Comparison of ENCODE assay signal across 7 mouse cellular contexts in genomic region chr12:52005877-52006632, GRCm38 (mm10). TPM values are rescaled to one million over a fixed set of nuclear protein-coding genes. Genes with fewer than 3 reads are reported as not detected.
DNase-seq lines count a peak whose midpoint lies in the region; ATAC-seq lines count a peak whose summit lies in the region.

TSS of gene Dtd2 (minus strand) at chr12:52006501.

- WGBS in embryonic facial prominence, embryonic 10.5 days, result 3% methylated on average over 46 of the region's 46 CpGs
- WGBS in limb, embryonic 11.5 days, result 2% methylated on average over 46 of the region's 46 CpGs
- WGBS in midbrain, embryonic 14.5 days, result 2% methylated on average over 46 of the region's 46 CpGs

- ATAC-seq in limb, embryonic 11.5 days (ENCODE audit: insufficient number of reproducible peaks, low FRiP score, low TSS enrichment, low read depth), result peak; percentile 93
- ATAC-seq in midbrain, embryonic 14.5 days (ENCODE audit: low FRiP score, low TSS enrichment), result peak; percentile 96

- H3K9me3 ChIP-seq in embryonic facial prominence, embryonic 10.5 days, result no peaks in the 10 kb centered on the region
- H3K9me3 ChIP-seq in limb, embryonic 11.5 days (ENCODE audit: control insufficient read depth, low read length), result no peaks in the 10 kb centered on the region
- H3K9me3 ChIP-seq in midbrain, embryonic 14.5 days (ENCODE audit: control insufficient read depth, low read length), result no peaks in the 10 kb centered on the region

- H3K4me2 ChIP-seq in limb, embryonic 11.5 days (ENCODE audit: low read depth, severe bottlenecking), result peak within 1 kb of the TSS; percentile 68
- peak within 1 kb of the TSS; percentile 70 for H3K4me2 ChIP-seq in midbrain, embryonic 14.5 days (ENCODE audit: low read length)

- peaks cover 9% of the 10 kb centered on the region; the same call in 1 of the 2 replicates for H3K36me3 ChIP-seq in embryonic facial prominence, embryonic 10.5 days (replicated peaks)
- no peaks in the 10 kb centered on the region for H3K36me3 ChIP-seq in limb, embryonic 11.5 days (ENCODE audit: control insufficient read depth, insufficient read depth, low read length)
- no peaks in the 10 kb centered on the region for H3K36me3 ChIP-seq in midbrain, embryonic 14.5 days (ENCODE audit: control insufficient read depth, insufficient read depth, low read length)

- H3K4me1 ChIP-seq in embryonic facial prominence, embryonic 10.5 days, result peaks cover 13% of the 10 kb centered on the region; the same call in 1 of the 2 replicates
- no peaks in the 10 kb centered on the region for H3K4me1 ChIP-seq in limb, embryonic 11.5 days (ENCODE audit: control insufficient read depth, insufficient read depth, low read length)
- no peaks in the 10 kb centered on the region for H3K4me1 ChIP-seq in midbrain, embryonic 14.5 days (ENCODE audit: control insufficient read depth, insufficient read depth, low read length)

- peak within 1 kb of the TSS; percentile 70 for H3K9ac ChIP-seq in limb, embryonic 11.5 days (ENCODE audit: low read length)
- peak within 1 kb of the TSS; percentile 65 for H3K9ac ChIP-seq in midbrain, embryonic 14.5 days (replicated peaks; ENCODE audit: low read length)

- DNase-seq in adrenal gland, postnatal 10 days, result peak; percentile 97
- peak; percentile 96 for DNase-seq in embryonic facial prominence, embryonic 10.5 days (ENCODE audit: low spot score)
- DNase-seq in heart, adult 11 months, result peak; percentile 99
- peak; percentile 90 for DNase-seq in kidney, adult 18-20 months
- DNase-seq in limb, embryonic 11.5 days (ENCODE audit: low spot score), result peak; percentile 96
- DNase-seq in midbrain, embryonic 14.5 days, result peak; percentile 97
- DNase-seq in spleen, adult 18-20 months, result peak; percentile 85 to 93

- peak within 1 kb of the TSS; percentile 90 for H3K27ac ChIP-seq in embryonic facial prominence, embryonic 10.5 days (replicated peaks)
- H3K27ac ChIP-seq in limb, embryonic 11.5 days (replicated peaks; ENCODE audit: low read depth, low read length), result no peak within 1 kb of the TSS
- H3K27ac ChIP-seq in midbrain, embryonic 14.5 days (replicated peaks; ENCODE audit: low read depth, low read length), result peak within 1 kb of the TSS; percentile 68

- H3K27me3 ChIP-seq in embryonic facial prominence, embryonic 10.5 days (replicated peaks; ENCODE audit: low read depth, poor library complexity, severe bottlenecking), result no peaks in the 10 kb centered on the region
- H3K27me3 ChIP-seq in limb, embryonic 11.5 days (ENCODE audit: control insufficient read depth, insufficient read depth, low read length), result no peaks in the 10 kb centered on the region
- no peaks in the 10 kb centered on the region for H3K27me3 ChIP-seq in midbrain, embryonic 14.5 days (ENCODE audit: control insufficient read depth, insufficient read depth, low read length)

- H3K4me3 ChIP-seq in embryonic facial prominence, embryonic 10.5 days, result peak within 1 kb of the TSS; percentile 83
- H3K4me3 ChIP-seq in limb, embryonic 11.5 days (ENCODE audit: low read depth, low read length), result peak within 1 kb of the TSS; percentile 71
- H3K4me3 ChIP-seq in midbrain, embryonic 14.5 days (replicated peaks; ENCODE audit: low read depth, low read length), result peak within 1 kb of the TSS; percentile 67

RNA-seq across cellular contexts. Expression of gene Dtd2, which starts in this region (rescaled TPM):
- total RNA-seq in adrenal gland, postnatal 10 days (2021), result 10 to 100 TPM; 16.7 to 21.1 TPM
- polyA plus RNA-seq in embryonic facial prominence, embryonic 10.5 days (2016; fragmentation: Nextera tagmentation; extraction: Ambion mirVana), result 23.5 and 24.3 TPM in 2 replicates
- polyA plus RNA-seq in limb, embryonic 11.5 days (2014; fragmentation: Nextera tagmentation; extraction: Ambion mirVana), result 22.7 and 23.9 TPM in 2 replicates
- 21.2 and 21.4 TPM in 2 replicates for polyA plus RNA-seq in midbrain, embryonic 14.5 days (2014; fragmentation: Nextera tagmentation; extraction: Ambion mirVana)
